Mouse (Mus musculus): ENCODE measurements at regions not wholly inside any gene's neighbourhood (a gene's known extent, or its start where the extent isn't known, plus 50 kb on each side); places are given as distances from the start of the nearest gene placed in this dataset.

- Histone ChIP-seq H3K9me3 (no peaks in the 10 kb centered on the region), H3K4me1 (peaks cover 8% of the 10 kb centered on the region), H3K9ac (no peak overlapping the region), H3K4me3 (no peak overlapping the region), H3K4me2 (no peak overlapping the region), H3K27me3 (no peaks in the 10 kb centered on the region), H3K36me3 (no peaks in the 10 kb centered on the region), H3K27ac (no peak overlapping the region)
- ATAC-seq (ENCODE audit: insufficient number of reproducible peaks, insufficient read depth, low FRiP score, low TSS enrichment, low read depth), result no peak
- WGBS, result 32% methylated on average over 8 of the region's 8 CpGs
Measured at GRCm38 (mm10) chr13:48167976-48168375, 93.1 kb upstream of the Id4 start.

GRCm38 (mm10) chr13:48171309-48171953, 89.6 kb upstream of the Id4 start:
- ATAC-seq (ENCODE audit: insufficient number of reproducible peaks, insufficient read depth, low FRiP score, low TSS enrichment, low read depth), result no peak
- H3K27me3 ChIP-seq, result no peaks in the 10 kb centered on the region
- H3K4me2 ChIP-seq, result no peak overlapping the region
- no peaks in the 10 kb centered on the region for H3K36me3 ChIP-seq
- no peak overlapping the region for H3K9ac ChIP-seq
- peaks cover 8% of the 10 kb centered on the region for H3K4me1 ChIP-seq
- H3K27ac ChIP-seq, result no peak overlapping the region
- no peak overlapping the region for H3K4me3 ChIP-seq
- 31% methylated on average over 16 of the region's 16 CpGs for WGBS
- H3K9me3 ChIP-seq, result no peaks in the 10 kb centered on the region

- no peak for ATAC-seq (ENCODE audit: insufficient number of reproducible peaks, insufficient read depth, low FRiP score, low TSS enrichment, low read depth)
- Histone ChIP-seq H3K27me3 (no peaks in the 10 kb centered on the region), H3K4me3 (no peak overlapping the region), H3K27ac (no peak overlapping the region), H3K4me2 (no peak overlapping the region), H3K9ac (no peak overlapping the region), H3K9me3 (no peaks in the 10 kb centered on the region), H3K4me1 (peaks cover 8% of the 10 kb centered on the region), H3K36me3 (no peaks in the 10 kb centered on the region)
- 37% methylated on average over 3 of the region's 3 CpGs for WGBS
Measured at GRCm38 (mm10) chr13:48171994-48172393, 89.0 kb upstream of the Id4 start.

GRCm38 (mm10) chr13:48192476-48192875, 68.6 kb upstream of the Id4 start:
- no peaks in the 10 kb centered on the region for H3K36me3 ChIP-seq
- no peaks in the 10 kb centered on the region for H3K9me3 ChIP-seq
- no peak overlapping the region for H3K9ac ChIP-seq
- H3K27ac ChIP-seq, result no peak overlapping the region
- no peaks in the 10 kb centered on the region for H3K4me1 ChIP-seq
- ATAC-seq (ENCODE audit: insufficient number of reproducible peaks, insufficient read depth, low FRiP score, low TSS enrichment, low read depth), result no peak
- no peak overlapping the region for H3K4me2 ChIP-seq
- H3K27me3 ChIP-seq, result no peaks in the 10 kb centered on the region
- H3K4me3 ChIP-seq, result no peak overlapping the region
- 86% methylated on average over 2 of the region's 2 CpGs for WGBS

GRCm38 (mm10) chr13:48193942-48194341, 67.1 kb upstream of the Id4 start:
- no peaks in the 10 kb centered on the region for H3K36me3 ChIP-seq
- no peaks in the 10 kb centered on the region for H3K4me1 ChIP-seq
- no peak overlapping the region for H3K4me2 ChIP-seq
- WGBS, result 84% methylated on average over 5 of the region's 5 CpGs
- no peak overlapping the region for H3K27ac ChIP-seq
- ATAC-seq (ENCODE audit: insufficient number of reproducible peaks, insufficient read depth, low FRiP score, low TSS enrichment, low read depth), result no peak
- H3K4me3 ChIP-seq, result no peak overlapping the region
- H3K9ac ChIP-seq, result no peak overlapping the region
- H3K9me3 ChIP-seq, result no peaks in the 10 kb centered on the region
- no peaks in the 10 kb centered on the region for H3K27me3 ChIP-seq

GRCm38 (mm10) chr13:48207824-48208223, 53.2 kb upstream of the Id4 start:
- H3K4me1 ChIP-seq, result no peaks in the 10 kb centered on the region
- WGBS, result 46% methylated on average over 4 of the region's 4 CpGs
- H3K9me3 ChIP-seq, result no peaks in the 10 kb centered on the region
- no peak overlapping the region for H3K4me2 ChIP-seq
- H3K9ac ChIP-seq, result no peak overlapping the region
- no peaks in the 10 kb centered on the region for H3K27me3 ChIP-seq
- no peak for ATAC-seq (ENCODE audit: insufficient number of reproducible peaks, insufficient read depth, low FRiP score, low TSS enrichment, low read depth)
- H3K4me3 ChIP-seq, result no peak overlapping the region
- no peak overlapping the region for H3K27ac ChIP-seq
- no peaks in the 10 kb centered on the region for H3K36me3 ChIP-seq

Measured in embryonic facial prominence, embryonic 13.5 days (tissue).